In the genomic region with DNA sequence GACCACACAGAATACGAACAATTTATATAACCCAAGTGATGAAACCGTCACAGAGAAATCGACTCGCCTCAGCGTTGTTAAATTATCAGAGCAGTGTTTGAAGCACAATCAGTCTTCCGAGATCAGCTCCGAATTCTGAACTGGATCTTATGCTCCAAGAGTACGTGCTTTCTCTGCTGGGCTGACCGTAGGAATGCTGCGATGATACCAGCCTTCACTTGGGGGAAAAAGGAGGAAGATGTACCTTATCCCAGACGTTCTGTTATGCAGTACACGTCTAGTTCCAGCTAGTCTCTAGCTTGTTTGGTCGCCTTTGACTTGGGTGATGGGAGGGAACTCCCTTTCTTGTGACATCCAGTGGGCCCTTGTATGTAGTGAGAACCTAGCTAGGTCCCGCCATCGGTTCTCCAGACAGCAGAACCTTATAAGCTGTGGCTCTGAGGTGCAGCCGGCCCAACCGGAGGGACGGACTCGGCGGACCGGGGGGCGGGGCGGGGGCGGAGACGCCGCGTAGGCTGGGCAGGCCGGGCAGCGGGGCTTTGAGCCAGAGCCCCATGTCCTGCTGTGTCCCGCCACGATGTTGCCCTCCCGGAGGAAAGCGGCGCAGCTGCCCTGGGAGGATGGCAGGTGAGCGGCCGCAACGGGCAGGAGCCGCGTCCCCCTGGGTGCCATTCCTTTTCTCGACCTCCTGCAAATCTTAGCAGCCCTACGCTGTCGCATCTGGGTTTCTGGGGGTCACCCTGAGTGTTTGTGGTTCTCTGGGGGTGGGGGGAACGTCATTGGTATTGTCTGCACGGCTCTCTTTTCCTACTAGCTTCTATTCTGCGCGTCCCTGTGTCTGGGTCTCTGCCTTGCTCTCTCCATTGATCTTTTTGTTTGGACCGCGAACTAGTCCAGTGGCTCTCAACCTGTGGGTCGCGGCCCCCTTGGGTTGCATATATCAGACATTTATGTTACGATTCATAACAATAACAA, we compare ENCODE assay signal across 8 mouse cellular contexts. TPM values are rescaled to one million over a fixed set of nuclear protein-coding genes. Genes with fewer than 3 reads are reported as not detected.
DNase-seq lines count a peak whose midpoint lies in the region; ATAC-seq and TF ChIP-seq lines count a peak whose summit lies in the region.

TSS of gene B4galt7 (plus strand) at position 331 of the 975 bp plus-strand sequence.

- peaks cover 28% of the 10 kb centered on the region for H3K36me3 ChIP-seq in heart, embryonic 11.5 days (ENCODE audit: control insufficient read depth, insufficient read depth, low read length)
- H3K36me3 ChIP-seq in kidney, embryonic 16.5 days (ENCODE audit: insufficient read depth, low read length): peaks cover 41% of the 10 kb centered on the region
- peaks cover 18% of the 10 kb centered on the region for H3K36me3 ChIP-seq in liver, adult 2 months (ENCODE audit: control insufficient read depth, insufficient read depth, low read length)

- H3K9ac ChIP-seq in heart, embryonic 11.5 days (ENCODE audit: low read depth, low read length): peak within 1 kb of the TSS; percentile 82
- peak within 1 kb of the TSS; percentile 82 for H3K9ac ChIP-seq in kidney, embryonic 16.5 days (replicated peaks; ENCODE audit: low read length)
- H3K9ac ChIP-seq in liver, adult 2 months (ENCODE audit: low read depth, low read length): peak within 1 kb of the TSS; percentile 85

- H3K79me2 ChIP-seq in liver, adult 2 months (ENCODE audit: control insufficient read depth, insufficient read depth, low read length): peaks cover 5% of the 10 kb centered on the region; the same call in 1 of the 2 replicates

- ATAC-seq in erythroblast, adult 5-6 weeks (replicated peaks; ENCODE audit: low FRiP score, poor library complexity, severe bottlenecking): peak; percentile 95
- ATAC-seq in heart, embryonic 11.5 days (replicated peaks; ENCODE audit: insufficient number of reproducible peaks, low FRiP score, low TSS enrichment): peak; percentile 82
- ATAC-seq in kidney, embryonic 16.5 days (ENCODE audit: low FRiP score, low TSS enrichment): peak; percentile 93
- ATAC-seq in monocyte, adult 5-6 weeks (replicated peaks; ENCODE audit: insufficient number of reproducible peaks, low FRiP score, low TSS enrichment, poor library complexity, severe bottlenecking): peak; percentile 65

- peak within 1 kb of the TSS; percentile 70 for H3K27ac ChIP-seq in bone marrow macrophage, adult 2 months (ENCODE audit: insufficient read depth, low read depth, low read length)
- no peak within 1 kb of the TSS for H3K27ac ChIP-seq in heart, embryonic 11.5 days (ENCODE audit: low read depth, low read length)
- peak within 1 kb of the TSS; percentile 16; the same call in 1 of the 2 replicates for H3K27ac ChIP-seq in kidney, embryonic 16.5 days (ENCODE audit: low read length)
- peak within 1 kb of the TSS; percentile 74 for H3K27ac ChIP-seq in liver, adult 2 months (replicated peaks; ENCODE audit: insufficient read depth, low read depth, low read length)

- no peak for TF ChIP-seq POLR2A in bone marrow macrophage, adult 2 months (IDR thresholded peaks at IDR 0.05; ENCODE audit: borderline replicate concordance, low read depth, low read length)
- no peak for TF ChIP-seq POLR2A in liver, adult 2 months (IDR thresholded peaks at IDR 0.05; ENCODE audit: extremely low read depth, insufficient read depth, low read length)

- H3K4me3 ChIP-seq in bone marrow macrophage, adult 2 months (ENCODE audit: insufficient read depth, low read length): peak within 1 kb of the TSS; percentile 80
- peak within 1 kb of the TSS; percentile 79 for H3K4me3 ChIP-seq in heart, embryonic 11.5 days (ENCODE audit: low read depth, low read length)
- peak within 1 kb of the TSS; percentile 82 for H3K4me3 ChIP-seq in kidney, embryonic 16.5 days (ENCODE audit: low read length)
- H3K4me3 ChIP-seq in liver, adult 2 months (ENCODE audit: insufficient read depth, low read depth, low read length): peak within 1 kb of the TSS; percentile 86

- 0 out of 2 replicates have a peak, but pooled peaks cover 3% of the 10 kb centered on the region for H3K4me1 ChIP-seq in bone marrow macrophage, adult 2 months (ENCODE audit: control insufficient read depth, insufficient read depth, low read length)
- peaks cover 8% of the 10 kb centered on the region; the same call in 1 of the 2 replicates for H3K4me1 ChIP-seq in heart, embryonic 11.5 days (ENCODE audit: control insufficient read depth, insufficient read depth, low read length)
- H3K4me1 ChIP-seq in kidney, embryonic 16.5 days (ENCODE audit: insufficient read depth, low read length): peaks cover 8% of the 10 kb centered on the region
- peaks cover 2% of the 10 kb centered on the region; the same call in 1 of the 2 replicates for H3K4me1 ChIP-seq in liver, adult 2 months (ENCODE audit: control insufficient read depth, insufficient read depth, low read length)

- TF ChIP-seq CTCF in bone marrow macrophage, adult 2 months (IDR thresholded peaks at IDR 0.05; ENCODE audit: low read depth, low read length): no peak
- no peak for TF ChIP-seq CTCF in liver, adult 2 months (IDR thresholded peaks at IDR 0.05; ENCODE audit: low read depth, low read length)

- 10% methylated on average over 50 of the region's 51 CpGs for WGBS in heart, embryonic 11.5 days (ENCODE audit: insufficient replicate concordance)
- WGBS in kidney, embryonic 16.5 days: 8% methylated on average over 50 of the region's 51 CpGs
- 5% methylated on average over 51 of the region's 51 CpGs for WGBS in liver, adult 2 months

- H3K4me2 ChIP-seq in heart, embryonic 11.5 days: peak within 1 kb of the TSS; percentile 67
- peak within 1 kb of the TSS; percentile 80 for H3K4me2 ChIP-seq in kidney, embryonic 16.5 days (replicated peaks; ENCODE audit: low read depth, low read length)

- DNase-seq in A20 (ENCODE audit: low read depth, low spot score): peak; percentile 86
- peak; percentile 64 for DNase-seq in liver, adult 2 months (ENCODE audit: extremely low read depth, low read depth, low spot score)
- DNase-seq in spleen, postnatal 36 days (ENCODE audit: low spot score in 2 of 2): peak; percentile 79 to 80

- H3K27me3 ChIP-seq in heart, embryonic 11.5 days (ENCODE audit: control insufficient read depth, insufficient read depth, low read length): no peaks in the 10 kb centered on the region
- no peaks in the 10 kb centered on the region for H3K27me3 ChIP-seq in kidney, embryonic 16.5 days (ENCODE audit: insufficient read depth, low read length)
- H3K27me3 ChIP-seq in liver, adult 2 months (ENCODE audit: control insufficient read depth, insufficient read depth, low read length): no peaks in the 10 kb centered on the region

- no peaks in the 10 kb centered on the region for H3K9me3 ChIP-seq in heart, embryonic 11.5 days (replicated peaks; ENCODE audit: control insufficient read depth, low read length)
- H3K9me3 ChIP-seq in kidney, embryonic 16.5 days (ENCODE audit: low read length): no peaks in the 10 kb centered on the region

RNA-seq across cellular contexts. Expression of gene B4galt7, which starts in this region (rescaled TPM):
- polyA plus RNA-seq in bone marrow macrophage, adult 2 months (2012; ENCODE audit: insufficient read depth, insufficient read length, missing spikeins): 25.2 and 27.5 TPM in 2 replicates
- total RNA-seq in erythroblast, adult 5-6 weeks (2015; ENCODE audit: low replicate concordance): 0.77 and 0.84 TPM in 2 replicates
- 0.42 and 4.3 TPM in 2 replicates for total RNA-seq in erythroblast, adult 5-6 weeks (2017; ENCODE audit: low replicate concordance)
- polyA plus RNA-seq in heart, embryonic 11.5 days (2014; fragmentation: Nextera tagmentation; extraction: Ambion mirVana): 15.8 and 18.8 TPM in 2 replicates
- 20.0 and 26.3 TPM in 2 replicates for polyA plus RNA-seq in kidney, embryonic 16.5 days (2015; fragmentation: Nextera tagmentation; extraction: Ambion mirVana)
- total RNA-seq in liver, adult 2 months (2014; rRNA removed): 7.9 and 9.2 TPM in 2 replicates
- polyA plus RNA-seq in liver, adult 2 months (2012; rRNA removed): 12.3 and 14.8 TPM in 2 replicates
- 23.1 to 47.1 TPM (median 26.2 TPM) in 3 replicates for total RNA-seq in monocyte, adult 5-6 weeks (2017)
